Mouse (Mus musculus): ENCODE results near the gene Nrp1.

Gene Nrp1

DNA sequence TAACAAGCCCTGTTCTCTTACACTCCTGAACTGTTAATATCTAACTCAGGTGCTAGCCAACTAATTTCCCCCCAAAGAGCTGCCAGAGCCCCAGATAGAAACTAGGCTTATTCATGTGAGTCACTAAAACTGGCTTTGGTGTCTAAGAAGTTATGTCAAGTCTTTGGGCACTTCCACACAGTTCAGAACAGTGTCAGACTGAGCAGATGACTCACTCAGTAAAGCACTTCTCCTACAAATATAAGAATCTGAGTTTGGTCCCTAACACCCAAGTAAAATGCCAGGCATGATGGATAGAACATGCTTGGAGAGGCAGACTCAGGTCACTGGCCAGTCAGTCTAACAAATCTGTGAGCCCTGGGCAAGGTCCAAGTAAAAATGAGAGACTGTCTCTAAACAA is 65.4 kb downstream of the Nrp1 start:
- no peak for DNase-seq

DNA sequence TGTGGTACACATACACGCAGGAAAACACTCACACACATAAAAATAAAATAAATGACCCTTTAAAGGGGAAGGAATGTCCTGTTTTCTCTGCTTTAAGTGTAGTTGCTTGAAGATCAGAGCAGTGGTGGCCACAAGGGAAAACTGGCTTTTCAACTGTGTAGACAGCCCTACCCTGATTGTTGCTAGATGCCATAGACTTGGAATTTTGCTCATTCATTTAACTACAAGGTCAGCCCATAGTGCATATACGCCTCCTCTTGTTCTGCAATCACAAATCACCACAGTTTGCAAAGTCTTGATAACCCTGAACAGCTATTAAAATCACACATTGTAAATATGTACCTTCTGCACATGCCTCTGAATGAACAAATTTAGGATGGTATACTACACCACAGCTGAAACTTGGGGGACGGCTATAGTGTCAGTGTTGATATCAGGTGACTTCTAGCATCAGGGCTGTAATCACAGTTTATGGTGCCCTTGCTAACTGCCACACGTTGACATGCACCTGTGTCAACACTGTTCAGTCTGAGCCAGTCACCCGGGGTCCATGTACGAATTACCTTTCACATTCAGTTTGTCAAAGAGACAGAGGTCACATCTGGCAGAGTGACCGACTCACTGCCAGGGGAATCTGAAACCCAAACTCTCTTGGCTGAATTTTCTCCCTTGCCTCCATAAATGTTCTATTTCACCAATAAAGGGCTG is 66.4 kb downstream of the Nrp1 start:
- DNase-seq: no peak

DNA sequence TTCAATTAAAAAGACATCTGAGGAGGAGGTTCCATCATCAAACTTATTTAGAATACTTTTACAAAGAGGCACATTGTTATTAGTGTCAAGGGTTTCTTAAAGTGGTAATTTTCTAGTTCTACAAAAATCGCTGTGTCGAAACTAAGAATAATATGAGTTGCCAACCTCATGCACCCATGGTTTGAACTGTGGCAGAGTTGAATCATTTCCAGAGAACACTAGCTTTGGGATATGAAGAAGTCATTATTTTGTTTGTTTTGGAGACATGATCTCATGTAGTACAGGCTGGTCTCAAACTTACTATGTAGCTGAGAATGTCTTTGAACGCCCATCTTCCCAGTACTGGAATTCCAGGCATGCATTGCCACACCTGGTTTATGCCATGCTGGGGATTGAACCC is 68.7 kb downstream of the Nrp1 start:
- DNase-seq: no peak

DNA sequence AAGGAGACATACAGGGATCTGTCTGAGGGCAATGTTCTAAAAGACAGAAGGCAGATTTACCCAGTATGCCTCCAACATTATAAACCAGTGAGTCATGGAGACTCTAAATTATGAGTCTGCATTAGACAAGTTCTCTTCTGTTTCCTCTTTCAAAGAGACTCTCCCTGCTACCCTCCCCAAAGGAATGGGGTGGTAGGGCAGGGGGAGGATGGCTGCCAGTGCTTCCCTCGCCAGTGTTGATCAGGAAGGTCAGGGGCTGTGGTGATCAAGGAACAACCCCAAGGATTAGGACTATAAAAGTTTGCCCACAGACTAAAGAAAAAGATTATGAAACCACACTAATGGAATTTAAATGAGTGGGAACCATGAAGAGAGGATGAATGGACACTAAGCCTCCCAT is 70.6 kb downstream of the Nrp1 start:
- no peak for DNase-seq

DNA sequence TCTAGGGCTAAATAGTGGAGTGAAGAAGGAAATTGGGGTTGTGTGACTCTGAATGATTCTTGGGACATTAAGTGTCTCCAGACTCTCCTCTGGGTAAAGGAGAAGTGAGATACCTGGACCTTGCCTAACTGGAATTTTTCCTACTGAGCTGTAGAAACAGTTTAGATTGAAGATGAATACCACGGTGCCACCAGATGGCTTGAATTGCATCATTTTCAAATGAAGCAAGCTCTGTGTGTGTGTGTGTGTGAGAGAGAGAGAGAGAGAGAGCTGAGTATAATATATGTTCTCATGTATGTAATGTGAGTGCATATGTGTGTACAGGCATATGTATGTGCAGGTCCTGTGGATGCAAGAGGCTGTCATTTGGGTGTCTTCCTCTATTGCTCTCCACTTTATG is 72.7 kb downstream of the Nrp1 start:
- DNase-seq: no peak

DNA sequence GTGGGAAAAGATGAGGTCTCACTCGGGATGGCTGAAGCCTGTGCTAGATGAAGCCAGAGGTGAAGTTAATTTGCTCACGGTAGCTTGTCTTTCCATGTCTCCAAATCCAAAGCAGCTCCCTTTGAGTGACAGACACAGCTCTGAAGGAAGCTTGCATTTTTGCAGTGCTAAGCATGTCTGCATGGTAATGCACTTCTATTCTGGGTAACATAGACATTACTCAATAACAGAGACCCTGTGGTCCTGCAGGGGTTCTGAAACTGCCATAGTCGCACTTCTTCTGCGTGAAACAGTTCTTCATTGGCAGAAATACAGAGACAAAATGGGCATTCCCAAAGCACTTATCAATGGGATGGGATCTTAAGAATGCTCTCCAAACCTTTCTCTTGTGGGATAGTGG is 77.3 kb downstream of the Nrp1 start:
- no peak for DNase-seq

DNA sequence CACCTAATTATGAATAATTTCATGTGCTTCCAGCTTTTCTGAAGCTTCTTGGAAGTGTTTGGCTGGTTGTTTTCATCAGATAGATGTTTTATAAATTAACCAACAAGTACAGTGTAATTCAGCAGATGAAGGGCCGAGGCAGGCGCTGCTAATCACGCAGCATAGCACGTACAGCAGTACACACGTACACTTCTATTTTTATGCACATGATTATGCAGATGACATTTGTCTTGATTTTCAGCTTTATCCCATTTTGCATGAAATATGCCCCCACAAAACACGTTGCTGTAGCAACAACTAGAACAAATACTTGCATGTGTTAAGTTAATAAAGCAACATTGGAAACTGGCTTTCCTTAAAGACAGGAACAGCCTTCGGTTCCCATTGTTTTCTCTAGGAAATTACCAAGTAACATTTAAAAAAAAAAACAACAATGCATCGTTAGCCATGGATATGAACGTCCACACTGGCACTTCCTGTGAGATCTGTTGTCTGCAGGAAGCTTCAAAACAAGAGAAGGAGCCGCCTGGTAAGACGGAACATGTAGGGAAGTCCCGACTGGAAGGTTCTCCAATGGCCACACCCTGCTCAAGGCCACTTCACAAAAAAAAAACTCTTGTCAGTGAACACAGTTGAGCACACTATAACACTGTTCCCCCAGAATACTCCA is 78.9 kb downstream of the Nrp1 start:
- no peak for DNase-seq

DNA sequence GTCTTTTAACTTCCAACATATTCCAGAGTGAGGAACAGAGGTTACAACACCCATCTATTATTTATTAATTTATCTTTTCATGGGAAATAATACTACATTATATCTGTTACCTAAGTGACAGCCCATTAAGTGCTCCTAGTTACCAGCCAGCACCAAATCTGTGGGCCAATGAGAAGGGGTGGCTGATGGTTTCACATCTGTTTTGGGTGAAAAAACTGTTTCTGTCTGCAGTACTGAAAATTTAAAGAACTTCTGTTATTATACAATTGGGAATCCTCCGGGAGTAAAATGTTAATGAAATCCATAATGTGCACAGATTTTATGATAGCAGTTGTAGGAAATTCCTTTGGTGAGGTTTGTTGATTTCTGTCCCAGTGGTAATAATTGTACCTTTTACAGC is 83.0 kb downstream of the Nrp1 start:
- DNase-seq: no peak

DNA sequence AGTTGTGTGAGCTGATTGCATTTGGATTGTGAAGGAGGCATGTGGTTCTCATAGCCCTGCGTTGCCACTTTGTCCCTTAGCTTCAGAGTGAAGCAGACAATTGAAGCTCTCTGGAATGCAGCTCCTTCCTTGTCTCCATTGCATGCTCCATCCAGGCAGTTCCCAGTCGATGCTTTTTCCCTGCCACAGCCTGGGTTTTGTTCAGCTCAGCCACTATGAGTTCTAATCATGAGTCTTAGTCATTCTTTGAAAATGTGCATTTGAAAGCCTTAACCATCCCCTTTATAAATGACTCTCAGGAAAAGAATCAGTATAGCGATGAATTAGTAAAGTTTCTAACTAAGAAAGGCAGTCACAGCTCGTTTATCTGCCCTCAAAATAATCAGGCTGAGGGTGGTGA is 87.2 kb downstream of the Nrp1 start:
- no peak for DNase-seq

DNA sequence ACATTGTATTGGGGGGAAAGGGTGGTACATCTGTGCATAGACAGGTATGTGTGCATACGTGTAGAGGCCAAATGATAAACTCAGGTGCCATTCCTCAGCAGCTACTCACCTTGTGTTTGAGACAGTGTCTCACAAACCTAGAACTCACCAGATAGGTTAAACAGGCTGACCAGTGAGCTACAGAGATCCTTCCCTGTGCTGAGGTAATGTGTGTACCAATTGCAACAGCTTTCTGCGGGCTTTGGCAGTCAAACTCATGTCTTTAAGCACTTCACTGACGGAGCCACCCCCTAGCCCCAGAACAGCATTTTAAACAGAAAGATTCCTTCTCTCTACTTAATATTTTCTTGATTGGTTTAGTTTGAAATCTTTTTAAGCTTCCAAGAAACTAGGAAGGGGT is 88.2 kb downstream of the Nrp1 start:
- no peak for DNase-seq

DNA sequence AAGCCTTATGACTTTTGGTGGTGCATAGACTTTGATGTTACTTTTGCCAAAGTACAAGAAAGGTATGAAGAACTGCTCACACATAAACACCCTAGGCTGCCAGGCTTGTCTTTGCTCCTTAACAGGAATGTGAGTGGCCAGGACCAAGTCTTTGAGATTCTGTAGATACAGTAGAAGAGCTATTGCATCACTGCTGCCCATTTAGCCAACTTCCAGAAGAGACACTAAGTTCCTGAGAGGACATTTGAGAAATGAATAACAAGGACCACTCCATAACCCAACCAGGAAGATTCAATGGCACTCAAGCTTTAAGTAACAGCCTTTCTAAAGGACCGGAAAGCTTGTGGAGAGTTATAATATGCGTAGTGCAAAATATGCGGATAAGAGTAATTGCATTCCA is 88.9 kb downstream of the Nrp1 start:
- DNase-seq: no peak

DNA sequence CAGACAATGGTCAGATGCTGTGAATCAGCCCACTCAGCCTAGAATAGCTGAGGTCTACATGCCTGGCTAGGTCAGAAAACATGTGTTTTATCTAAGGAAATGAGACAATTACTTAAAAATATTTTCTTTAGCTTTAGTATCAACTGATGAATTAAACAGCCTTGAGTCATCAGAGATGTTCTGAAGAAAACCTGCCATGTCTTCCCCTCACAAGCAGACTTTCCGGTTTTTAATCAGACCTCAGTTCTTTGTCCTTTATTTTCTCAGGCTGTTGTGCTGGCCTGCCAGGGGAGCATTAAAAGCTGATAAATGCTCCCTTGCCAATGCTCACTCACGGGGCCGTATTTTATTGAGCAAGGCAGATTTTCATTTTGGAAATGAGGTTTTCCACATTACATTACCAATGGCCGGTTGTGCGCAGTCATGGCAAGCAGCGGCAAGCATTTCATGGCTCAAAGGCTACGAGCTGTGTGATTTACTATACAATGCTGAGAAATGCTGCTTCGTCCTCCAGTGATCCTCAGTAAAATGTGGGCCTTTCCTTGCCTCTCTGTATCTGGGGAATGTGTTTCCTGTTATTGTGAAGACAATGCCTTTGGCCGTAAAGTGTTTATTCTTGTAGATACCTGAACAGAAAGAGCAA is 92.1 kb downstream of the Nrp1 start:
- no peak for DNase-seq

DNA sequence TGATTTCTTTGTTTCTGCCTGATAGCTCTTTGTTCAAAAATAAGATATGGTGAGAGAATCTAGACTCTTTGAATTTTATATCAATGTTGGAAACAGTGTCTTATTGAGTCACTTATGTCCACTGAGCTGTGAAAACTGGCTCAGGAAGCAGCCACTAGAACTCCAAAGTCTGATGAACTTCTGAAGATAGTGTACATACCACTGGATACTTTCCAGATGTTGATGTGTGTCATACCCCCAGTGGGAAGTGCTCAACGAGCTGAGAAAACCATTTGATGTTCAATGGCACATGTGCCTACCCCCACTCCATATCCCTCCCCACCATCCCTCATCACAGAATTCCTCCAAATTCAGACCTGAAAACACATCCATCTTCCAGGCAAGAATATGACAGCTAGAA is 92.7 kb downstream of the Nrp1 start:
- no peak for DNase-seq

DNA sequence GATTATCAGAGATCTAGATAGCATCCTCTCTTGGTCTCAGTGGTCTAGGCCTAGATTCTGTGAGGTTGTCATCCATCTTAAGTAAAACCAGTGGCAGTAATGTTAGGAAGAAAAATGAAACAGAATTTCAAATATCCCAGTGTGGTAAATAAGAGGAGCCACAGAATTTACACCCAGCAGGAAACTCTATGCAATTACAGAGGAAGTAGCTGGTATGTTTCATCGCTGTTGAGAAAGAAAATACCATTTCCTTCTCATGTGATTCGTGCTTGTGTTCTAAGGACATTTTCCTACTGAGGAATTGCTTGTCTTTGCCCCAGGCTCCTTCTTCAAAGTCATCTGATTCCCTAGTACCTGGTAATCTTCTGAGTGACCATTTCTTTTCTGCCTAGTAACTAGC is 95.1 kb downstream of the Nrp1 start:
- DNase-seq: no peak

DNA sequence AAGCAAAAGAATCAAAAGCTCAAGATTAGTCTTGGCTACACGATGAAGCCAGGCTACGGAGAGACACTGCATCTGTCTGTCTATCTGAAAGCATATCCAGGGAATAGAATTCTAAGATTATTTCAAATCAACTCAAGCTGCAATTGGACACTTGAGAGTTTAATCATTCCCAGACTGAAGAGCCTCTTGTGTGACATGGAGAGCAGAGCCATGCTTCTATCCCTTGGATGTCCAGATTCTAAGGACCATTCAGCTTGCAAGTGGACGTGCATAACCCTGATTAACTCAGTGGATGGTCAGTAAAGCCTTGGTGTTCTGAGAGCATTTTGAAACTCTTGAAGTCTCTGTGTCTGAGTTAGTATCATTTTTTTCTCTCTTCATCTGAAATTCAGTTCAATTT is 95.6 kb downstream of the Nrp1 start:
- DNase-seq: no peak

DNA sequence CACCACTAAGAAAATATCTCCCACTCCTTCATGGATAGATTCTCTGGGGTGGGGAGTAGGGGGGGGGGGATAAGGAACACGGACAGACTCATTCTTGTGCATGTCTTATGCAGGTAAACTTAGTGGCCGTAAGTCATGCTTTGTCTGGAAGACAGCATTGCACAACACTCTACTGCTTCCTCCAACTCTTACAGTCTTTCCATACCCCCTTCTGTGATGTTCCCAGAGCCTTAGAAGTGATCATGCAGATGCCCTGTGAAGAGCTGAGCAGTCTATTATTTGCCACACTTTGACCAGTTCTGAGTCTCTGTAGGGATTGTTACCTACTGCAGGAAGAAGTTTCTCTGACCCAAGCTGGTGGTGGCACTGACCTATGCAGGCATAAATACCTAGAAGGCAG is 98.9 kb downstream of the Nrp1 start:
- DNase-seq: no peak

DNA sequence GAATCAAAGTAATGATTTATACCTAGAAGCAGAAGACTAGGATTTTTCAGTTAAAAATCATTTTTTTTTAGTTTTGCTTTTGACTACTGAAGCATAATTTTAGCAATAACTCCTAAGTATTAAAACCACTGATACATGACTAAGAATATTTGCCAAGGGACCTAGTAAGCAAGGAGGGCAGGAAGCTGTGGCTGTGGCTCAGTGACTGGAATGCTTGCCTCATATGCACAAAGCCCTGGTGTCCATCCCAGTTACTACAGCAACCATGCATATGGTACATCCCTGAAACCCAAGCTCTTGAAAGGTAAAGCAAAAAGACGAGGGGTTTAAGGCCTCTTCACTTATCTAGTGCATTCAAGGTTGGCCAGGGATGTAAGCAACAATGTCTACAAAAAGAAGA is 101.3 kb downstream of the Nrp1 start:
- DNase-seq: no peak

DNA sequence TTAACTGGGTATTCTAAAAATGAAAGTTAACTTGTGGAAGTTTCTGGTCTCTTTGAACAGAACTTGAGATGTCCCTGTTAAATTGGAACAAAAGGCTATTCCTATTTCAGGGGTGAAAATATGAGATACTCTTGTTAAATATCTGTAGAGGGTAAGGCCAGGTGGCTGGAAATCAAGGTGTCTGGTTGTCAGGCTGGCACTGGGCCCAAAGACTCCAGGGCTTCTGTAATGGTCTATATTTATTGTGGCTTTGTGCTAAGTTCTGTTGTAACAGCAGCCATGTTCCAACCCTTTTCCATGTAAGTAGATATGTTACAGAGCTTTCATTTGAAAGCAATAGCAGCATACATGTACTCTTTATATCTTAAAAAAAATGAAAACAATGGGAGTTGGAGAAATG is 103.3 kb downstream of the Nrp1 start:
- DNase-seq: peak in 1 of 2 experiments; percentile 7

DNA sequence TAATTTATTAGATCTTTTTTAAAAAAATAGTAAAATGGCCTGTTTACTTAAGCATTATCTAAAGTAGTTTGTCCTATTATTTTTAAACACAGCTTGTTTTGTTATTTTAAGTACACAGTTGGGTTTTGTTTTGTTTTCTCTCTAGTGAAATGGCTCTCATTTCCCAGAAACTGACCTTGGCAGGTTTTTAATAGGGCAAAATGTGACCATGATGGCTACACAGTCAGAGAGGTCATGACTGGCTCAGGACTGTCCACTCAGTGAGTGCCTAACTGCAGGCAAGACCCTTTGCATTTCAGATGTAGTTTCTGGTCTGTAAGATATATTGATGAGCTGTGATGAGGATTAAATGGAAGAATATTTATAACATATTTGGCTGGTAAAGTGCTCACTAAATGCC is 104.8 kb downstream of the Nrp1 start:
- DNase-seq: no peak

DNA sequence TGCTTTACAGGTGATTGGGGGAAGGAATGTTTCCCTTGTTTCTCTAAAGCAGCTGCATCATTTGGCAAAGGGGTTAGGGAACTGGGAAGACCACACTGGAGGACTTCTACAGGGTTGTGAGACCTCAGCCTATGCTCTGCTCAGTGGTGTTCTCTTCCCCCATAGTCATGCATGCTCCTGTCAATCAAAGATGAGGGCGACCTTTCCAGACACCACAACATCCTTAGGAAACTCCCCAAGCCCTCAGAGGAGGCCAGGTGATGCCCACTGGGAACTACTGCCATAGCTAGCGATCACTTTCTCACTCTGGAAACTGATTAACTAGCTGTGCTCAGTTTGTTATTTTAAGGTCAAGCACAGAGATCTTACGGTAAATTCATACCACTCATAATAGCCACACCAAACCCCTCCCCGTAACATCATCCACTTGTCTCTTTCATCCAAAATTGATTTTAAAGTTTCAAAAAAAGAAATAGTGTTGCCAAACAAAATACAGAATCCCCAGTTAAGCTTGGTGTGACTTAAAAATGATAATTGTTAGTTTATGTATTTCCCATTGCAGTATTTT is 105.7 kb downstream of the Nrp1 start:
- no peak for DNase-seq

DNA sequence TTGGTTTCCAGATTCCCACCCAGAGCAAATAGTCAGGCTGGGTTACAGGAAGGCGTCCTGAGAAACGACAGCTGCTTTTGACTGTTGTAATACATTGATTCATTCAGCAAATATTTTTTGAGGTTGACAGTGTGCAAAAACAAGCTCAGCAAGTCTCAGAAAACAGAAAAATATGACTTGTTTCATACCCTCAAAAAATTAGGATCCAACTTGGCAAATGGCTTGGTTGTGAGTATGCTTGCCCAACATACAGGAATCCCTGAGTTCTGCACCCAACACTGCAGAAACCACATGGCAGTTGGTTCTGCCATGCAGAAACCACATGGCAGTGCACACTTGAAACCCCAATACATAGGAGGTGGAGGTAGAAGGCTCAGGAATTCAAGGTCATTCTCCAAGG is 107.1 kb downstream of the Nrp1 start:
- DNase-seq: no peak

DNA sequence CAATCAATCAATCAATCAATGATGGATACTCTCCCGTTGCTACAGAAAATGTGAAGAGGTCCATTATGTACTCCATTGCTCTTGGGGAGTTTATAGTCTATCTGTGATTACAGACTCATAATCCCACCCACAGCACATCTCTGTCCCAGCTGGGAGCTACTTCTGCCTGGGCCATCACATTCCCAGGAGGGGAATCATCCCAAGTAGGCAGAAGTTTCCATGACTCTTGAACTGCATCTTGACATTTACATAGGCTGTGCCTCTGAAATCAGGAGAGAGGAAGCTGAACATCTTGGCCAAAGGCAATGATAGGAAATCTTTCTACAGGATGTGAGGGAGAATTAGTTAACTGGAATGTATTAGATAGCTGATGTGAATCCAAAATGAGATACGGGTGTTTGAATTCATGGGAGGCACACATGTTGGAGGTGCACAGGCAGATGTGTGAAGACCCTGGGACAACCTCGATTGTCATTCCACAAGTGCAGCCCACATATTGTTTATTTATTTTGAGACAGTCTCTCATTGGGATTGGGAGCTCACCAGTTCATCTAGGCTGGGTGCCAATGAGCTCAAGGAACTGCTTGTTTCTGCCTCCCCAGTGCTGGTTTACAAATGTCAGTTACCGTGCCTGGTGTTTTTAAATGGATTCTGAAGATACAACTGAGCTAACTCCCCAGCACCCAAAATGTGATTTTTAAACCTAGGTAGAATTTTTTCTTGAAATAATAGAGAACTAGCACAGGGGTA is 108.5 kb downstream of the Nrp1 start:
- peak in 1 of 2 experiments; percentile 6 for DNase-seq

DNA sequence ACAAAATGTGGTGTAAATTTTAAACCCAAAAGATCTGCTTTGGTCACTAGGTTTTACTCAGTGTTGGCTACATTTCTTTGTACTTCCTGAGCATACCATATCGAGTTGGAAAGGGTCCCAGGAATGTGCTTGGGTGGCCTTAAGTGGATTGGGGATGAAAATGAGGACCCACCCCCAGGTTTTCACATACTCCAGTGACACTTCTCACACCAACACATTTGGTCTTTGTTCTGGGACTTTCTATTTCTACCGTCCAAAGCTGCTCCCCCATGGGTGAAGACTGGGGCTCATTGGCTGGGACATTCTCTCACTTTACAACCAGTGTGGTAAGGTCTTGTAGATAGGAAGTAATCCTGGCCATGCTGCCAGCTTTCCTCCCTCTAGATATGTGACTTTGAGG is 111.7 kb downstream of the Nrp1 start:
- DNase-seq: no peak

Measured in cerebellum, postnatal 14 days (tissue).